Mouse (Mus musculus) testis, adult 2 months (tissue): ENCODE data around the gene March9.

Source experiments
- CTCF ChIP-seq: fragments of 200-500 bp; IDR thresholded peaks from 2 replicates; pipeline ENCODE4 v1.5.1; 2012; ENCODE audit warnings: low read depth, mild to moderate bottlenecking, inconsistent platforms, low read length, moderate library complexity; ENCODE audit not compliant: control insufficient read depth, insufficient read depth, insufficient replicate concordance
- POLR2A ChIP-seq: fragments of 200-500 bp; IDR thresholded peaks from 2 replicates; pipeline ENCODE4 v1.6.1; 2012; ENCODE audit warnings: low read depth, mild to moderate bottlenecking, inconsistent platforms, low read length, moderate library complexity; ENCODE audit not compliant: control insufficient read depth

DNA sequence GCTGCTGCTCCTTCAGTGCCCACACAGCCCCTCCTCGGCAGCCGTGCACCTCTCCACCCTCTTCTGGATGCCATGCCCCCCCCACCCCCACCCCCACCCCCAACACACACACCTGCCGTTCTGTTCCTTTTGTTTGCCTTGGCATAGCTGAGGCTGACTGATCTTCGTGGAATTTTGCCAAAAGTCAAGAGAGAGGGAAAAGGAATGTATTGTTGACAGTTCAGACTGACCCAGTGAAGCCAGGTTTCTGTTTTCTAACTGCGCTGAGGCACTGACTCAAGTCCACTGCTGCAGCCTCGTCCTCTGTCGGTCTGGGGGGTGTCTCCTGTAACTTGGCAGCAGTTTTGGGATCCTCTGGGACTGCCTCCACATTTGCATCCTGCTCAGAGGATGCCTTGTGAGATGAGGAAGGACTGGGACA lies 34.4 kb upstream of the March9 start:
- no peak for TF ChIP-seq POLR2A
- TF ChIP-seq CTCF: no peak
